Comparison of ENCODE assay signal across 19 mouse cellular contexts in the genomic region with DNA sequence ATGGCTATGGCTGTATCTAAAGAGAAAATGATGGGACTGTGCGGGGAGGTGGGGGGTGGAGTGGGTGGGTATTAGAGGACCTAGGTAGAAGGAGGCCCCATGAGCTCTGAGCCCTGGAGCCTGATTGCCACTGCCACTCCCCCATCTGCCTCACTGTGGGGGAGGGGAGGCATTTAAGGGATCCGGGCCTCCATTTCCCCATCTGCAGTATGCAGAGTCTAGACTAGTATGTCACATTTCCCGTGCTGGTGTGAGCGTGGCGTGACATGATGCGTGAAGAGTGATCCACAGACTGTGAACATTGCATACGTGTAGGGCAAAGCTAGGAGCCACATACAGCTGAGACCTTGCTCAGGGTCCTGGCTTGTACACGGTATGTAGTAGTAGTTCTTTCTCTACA.
"Had no signal": no experiment of that assay in that cellular context is flagged by ENCODE, and none has a peak within 500 bp of the region (broad histone marks: within the 10 kb centered on the region; RNA-seq: fewer than 3 reads in every experiment).

No protein-coding gene starts in this region.

- ATAC-seq: liver, embryonic 12.5 days had no signal

- H3K36me3 ChIP-seq: limb, embryonic 12.5 days; limb, embryonic 15.5 days; liver, embryonic 12.5 days; liver, embryonic 15.5 days had no signal

- H3K9ac ChIP-seq: limb, embryonic 12.5 days; limb, embryonic 15.5 days; liver, embryonic 12.5 days; liver, embryonic 15.5 days had no signal

- H3K9me3 ChIP-seq: limb, embryonic 12.5 days; limb, embryonic 15.5 days; liver, embryonic 12.5 days; liver, embryonic 15.5 days had no signal

- H3K4me3 ChIP-seq: limb, embryonic 12.5 days; limb, embryonic 15.5 days; liver, embryonic 12.5 days; liver, embryonic 15.5 days had no signal

- DNase-seq: kidney, adult 2 months; kidney, postnatal 14 days; kidney, postnatal 4 days; left cerebral cortex, postnatal 4 days; lung, adult 2 months; lung, postnatal 14 days; lung, postnatal 4 days; midbrain, embryonic 14.5 days; right cerebral cortex, postnatal 14 days; right cerebral cortex, postnatal 4 days; thymus, adult 2 months; thymus, postnatal 14 days; thymus, postnatal 4 days had no signal

- H3K4me1 ChIP-seq: liver, embryonic 12.5 days; liver, embryonic 15.5 days had no signal

- H3K27ac ChIP-seq: limb, embryonic 12.5 days; limb, embryonic 15.5 days; liver, embryonic 12.5 days; liver, embryonic 15.5 days; stomach, postnatal 0 days had no signal

- H3K4me2 ChIP-seq: limb, embryonic 12.5 days; limb, embryonic 15.5 days; liver, embryonic 12.5 days; liver, embryonic 15.5 days; midbrain, embryonic 11.5 days had no signal
